Mouse (Mus musculus) retina, embryonic 14.5 days (tissue): ENCODE data around the gene Fut8.
"Not testable (repeated sequence)": the region's sequence is repeated elsewhere in the genome, so short reads cannot be mapped to it uniquely, and the experiment has no call there.

Experiments used
- DNase-seq: peaks from one replicate; pipeline ENCODE4 v3.0.0-alpha.2; 2015; ENCODE audit warnings: low spot score

The Fut8 gene

DNA sequence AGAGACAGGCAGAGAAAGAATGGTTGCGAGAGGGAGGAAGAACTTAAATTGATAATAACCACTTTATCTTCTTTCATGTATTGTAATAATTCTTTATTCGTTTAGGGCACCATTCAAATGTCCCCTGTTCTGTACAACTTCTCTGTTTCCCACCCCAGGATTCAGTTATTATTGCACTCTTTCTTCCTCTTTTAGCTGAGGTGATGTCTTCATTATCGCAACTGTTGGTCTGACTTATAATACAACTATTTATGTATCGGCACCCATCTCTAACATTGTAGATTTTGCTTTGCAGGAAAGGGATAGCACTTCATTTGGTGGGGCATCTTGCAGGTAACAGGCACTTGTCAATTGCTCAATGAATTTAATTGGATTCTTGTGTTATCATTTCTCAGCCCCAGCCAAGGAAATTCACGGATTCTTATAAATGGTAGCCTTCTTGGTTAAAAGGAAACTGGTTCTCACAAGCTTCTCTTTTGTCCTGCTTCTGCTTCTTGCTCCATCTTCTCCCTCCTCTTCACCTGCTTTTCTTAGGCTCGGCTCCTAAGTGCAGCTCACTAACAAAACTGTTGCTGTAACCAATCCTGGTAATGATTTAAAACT, 15.6 kb upstream of the Fut8 start:
- DNase-seq, result no peak

DNA sequence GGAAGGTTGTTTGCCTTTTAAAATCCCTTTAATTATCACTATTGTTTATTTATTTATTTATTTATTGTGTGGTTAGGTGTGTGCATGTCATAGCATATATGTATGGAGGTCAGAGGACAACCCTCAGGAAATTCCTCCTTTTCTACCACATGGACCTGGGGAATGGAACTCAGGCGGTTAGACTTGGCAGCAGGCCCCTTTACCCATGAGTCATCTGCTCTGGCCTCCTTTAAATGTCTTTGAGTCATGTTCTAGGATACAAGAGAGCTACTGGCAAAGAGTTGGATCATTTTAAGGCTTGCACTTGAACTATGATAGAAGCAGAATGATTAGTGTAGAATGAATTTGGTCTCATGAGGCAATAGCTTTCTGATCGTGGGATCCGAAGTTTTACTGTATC, 14.3 kb upstream of the Fut8 start:
- DNase-seq, result no peak

DNA sequence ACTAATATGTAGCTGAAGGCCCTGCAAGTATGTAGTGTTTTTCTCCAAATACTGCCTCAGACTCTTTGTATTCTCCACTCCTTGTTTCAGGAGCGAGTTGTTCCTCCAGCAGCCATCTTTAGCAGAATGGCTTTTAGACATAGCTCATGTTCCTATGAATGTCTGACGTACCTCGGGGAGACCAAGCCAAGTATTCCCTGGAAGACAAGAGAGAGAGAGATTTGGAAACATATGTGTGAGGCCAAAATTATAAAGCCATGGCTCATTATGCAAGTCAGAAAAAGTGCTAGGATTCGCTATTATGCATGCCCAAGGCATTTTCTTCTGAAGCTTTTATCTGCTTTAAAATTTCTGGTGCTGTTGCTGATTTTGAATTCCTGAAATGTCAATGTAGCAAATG, 13.8 kb upstream of the Fut8 start:
- DNase-seq, result no peak

DNA sequence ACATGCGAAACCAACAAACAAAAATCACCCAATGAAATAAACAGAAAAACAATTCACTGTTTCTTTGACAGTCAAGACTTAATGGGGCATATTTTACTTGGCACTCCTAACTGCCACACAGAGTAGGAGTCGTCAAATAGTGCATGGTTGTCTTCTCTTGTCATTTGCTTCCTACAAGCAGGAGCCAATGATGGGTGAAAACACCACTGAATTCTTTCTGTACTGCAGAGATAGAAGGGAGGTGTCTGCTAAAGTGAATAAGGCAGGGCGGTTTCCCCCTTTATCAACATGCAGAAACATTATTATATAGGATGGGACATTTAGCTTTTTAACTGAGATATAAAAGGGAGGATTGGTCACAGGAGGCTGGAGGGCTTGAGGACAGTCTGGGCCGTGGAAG, 13.0 kb upstream of the Fut8 start:
- no peak for DNase-seq

DNA sequence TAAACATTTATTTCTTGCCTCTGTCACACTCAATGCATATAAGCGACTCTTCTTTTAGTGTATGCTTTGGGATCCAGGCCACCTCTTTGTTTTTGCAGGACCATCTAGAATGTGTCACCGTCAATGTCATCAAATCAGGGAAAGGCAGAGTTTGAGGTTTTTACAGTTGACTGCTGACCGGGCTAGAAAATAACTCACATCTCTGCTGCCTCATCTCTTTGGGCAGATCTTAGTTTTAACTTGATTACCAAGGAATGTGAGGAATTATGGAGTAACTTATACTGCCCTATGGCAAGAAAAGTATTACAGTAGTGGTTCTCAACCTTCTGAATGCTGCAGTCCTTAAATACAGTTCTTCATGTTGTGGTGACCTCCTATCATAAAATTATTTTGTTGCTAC, 12.2 kb upstream of the Fut8 start:
- DNase-seq, result no peak

DNA sequence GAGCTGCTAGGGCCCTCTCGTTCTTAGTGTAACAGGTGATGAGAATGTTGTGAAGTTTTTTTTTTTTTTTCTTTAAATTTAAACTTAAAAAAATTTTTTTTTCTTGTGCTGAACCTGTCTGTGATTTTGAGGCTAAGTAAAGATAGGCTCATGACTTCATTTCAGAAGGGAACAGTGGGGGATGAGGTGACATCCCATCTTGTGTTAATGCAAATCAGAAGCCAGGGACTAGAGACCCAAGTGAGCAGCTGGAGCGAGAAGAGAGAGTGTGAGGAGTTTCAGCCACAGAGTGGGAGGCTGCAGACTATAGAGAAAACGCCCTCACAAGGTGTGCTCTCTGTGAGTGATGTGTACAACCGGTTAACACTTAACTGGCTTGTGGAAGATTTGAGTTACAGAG, 2.0 kb upstream of the Fut8 start:
- no peak for DNase-seq

DNA sequence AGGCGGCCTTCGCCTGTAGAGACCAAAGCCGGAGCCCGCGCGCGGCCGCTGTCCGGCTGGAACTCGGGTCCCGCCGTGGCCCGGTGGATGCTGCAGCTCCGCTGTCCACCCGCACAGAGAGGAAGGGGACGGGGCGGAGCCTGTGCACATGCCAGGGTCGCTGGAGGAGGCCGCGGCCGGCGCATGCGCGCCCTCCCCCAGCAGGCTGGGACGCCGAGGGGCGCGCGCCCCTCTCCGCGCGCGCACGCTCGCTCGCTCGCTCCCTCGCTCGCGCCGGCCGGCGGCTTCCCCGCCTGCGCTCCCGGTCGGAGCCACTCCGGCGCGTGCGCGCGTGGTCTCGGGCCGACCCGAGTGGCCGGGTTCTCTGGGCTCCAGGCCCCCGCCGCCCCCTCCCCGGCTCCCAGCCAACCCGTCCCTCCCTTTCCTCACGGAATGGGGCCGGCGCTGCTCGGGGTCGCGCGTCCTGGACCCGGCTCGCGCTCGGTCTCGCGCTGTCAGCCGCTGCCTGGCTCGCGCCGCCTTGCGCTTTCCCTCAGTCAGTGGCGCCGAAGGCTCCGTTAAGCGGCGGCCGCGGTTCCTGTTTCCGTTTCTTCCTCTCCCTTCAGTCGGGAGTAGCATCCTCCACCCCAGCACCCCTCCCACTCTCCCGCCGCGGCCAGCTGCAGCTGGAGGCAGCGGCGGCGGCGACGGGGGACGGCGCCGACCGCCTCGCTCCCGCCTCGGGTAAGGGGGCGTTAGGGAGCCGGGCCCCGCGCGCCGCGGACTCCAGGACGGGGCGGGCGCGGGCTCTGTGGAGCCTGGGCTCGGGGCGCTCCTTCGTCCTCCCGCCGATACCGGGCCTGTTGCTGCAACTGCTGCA, 835 bp downstream of the Fut8 start:
- peak; percentile 94 for DNase-seq

DNA sequence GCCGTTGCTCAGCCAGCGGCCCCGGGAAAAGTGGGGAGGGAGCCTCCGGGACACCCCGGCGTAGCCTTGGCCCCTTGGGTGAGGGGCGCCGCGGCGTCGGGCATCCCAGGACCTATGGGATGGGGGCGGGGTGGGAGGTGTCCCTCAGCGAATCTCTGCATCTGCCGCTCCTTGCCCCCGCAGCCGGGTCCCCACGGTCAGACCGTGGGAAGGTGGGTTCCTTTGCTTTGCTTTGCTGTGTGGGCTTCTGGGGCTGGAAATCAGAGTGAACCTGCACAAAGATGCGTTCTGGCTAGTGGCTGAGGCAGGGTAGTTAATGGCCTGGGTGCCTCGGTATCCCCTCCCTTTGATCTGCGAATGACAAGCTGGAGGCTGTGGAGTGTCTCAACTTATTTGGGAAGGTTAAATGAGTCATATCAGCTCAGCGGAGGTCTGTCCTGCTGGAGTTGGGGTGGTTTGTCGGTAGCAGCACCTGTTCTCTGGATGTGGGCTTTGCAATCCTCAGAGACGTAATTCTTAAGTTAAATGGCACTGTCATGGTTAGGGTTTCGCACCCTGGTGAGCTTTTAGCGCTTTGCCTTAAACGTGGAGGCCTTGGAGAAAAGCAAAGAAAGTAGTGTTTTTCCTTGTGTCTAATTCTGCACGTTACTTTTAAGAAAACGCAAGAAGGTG, 1.6 kb downstream of the Fut8 start:
- DNase-seq, result no peak

DNA sequence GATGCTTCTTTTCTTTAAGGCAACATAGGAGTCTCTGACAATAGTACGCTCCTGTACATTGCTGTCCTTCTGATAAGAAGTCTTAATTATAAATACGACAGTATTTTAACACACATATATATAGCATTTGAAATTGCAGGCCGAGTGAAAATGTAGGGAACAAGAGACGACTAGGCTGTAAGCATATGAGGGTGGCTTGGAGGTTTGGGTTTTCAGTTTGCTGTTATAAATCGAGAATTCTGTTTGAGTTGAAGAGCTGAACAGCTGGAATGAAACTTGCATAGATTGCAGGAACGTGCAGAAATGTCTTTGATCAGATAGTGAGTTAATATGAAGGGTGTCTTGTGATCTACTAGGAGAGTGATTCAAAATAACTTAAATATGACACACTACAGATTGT, 2.4 kb downstream of the Fut8 start:
- no peak for DNase-seq

DNA sequence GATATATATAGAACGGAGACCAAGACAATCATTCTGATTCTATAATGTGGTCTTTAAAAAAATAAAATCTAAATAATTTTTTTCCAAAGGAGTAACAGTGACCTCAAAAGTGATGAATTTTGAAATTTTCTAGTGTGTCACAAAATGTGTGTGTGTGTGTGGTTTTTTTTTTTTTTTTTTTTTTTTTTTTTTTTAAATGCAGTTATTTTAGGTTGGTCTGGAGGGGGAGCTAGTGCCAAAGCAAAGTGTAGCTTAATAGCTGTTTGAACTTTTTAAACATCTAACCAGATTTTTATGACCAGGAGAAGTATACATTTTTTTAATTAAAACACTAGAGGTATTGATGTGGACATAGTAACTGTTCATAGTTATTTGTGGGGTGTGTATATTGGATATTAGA, 2.9 kb downstream of the Fut8 start:
- DNase-seq, result peak; percentile 59

DNA sequence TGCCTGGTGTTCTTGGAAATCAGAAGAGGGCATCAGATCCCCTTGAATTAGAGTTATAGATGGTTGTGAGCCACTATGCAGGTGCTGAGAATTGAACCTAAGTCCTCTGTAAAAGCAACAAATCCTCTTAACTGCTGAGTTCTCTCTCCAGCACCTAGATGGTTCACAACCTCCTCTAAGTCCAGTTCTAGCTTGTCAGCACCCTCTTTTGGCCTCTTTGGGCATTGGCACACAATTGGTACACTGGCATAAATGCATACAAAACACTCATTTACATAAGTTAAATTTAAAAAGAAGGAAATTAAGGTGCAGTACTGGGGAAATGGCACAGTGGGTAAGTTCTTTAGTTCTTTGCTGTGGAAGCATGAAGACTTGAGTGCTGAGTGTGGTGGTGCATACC, 24.7 kb downstream of the Fut8 start:
- no peak for DNase-seq

DNA sequence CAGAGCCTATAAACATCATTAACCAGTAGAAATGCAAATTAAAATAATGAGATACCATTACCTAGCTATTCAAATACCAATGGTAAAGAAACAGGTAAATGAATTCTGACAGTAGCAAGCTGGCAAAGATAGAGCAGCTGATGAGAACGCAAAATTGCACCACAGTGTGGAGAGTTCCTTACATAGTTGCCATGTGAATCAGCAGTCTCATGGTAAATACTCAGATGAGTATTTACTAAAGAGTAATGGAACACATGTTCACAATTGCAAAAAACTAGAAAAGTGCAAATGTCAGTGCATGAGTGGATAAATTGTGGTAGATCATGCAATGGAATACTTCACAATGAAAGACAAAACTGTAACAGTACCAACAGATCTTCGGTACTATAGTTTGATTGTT, 25.9 kb downstream of the Fut8 start:
- DNase-seq, result no peak

DNA sequence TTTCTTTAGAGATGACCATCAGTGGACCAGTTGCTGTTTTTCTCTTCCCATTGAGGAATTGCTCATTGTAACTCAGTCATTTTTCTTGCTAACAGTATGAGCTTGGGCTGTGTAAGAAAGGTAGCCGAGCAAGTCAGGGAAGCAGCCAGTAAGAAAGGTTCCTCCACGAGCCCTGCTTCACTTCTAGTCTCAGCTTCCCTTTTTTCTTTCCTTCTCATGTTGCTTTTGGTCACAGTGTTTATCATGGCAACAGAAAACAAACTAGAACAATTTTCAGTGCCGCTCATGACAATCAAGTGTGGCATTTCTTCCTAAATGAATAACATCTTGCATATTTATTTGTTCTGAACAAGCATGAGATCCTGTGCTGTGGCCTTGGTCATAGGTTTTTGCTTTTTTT, 32.8 kb downstream of the Fut8 start:
- no peak for DNase-seq

DNA sequence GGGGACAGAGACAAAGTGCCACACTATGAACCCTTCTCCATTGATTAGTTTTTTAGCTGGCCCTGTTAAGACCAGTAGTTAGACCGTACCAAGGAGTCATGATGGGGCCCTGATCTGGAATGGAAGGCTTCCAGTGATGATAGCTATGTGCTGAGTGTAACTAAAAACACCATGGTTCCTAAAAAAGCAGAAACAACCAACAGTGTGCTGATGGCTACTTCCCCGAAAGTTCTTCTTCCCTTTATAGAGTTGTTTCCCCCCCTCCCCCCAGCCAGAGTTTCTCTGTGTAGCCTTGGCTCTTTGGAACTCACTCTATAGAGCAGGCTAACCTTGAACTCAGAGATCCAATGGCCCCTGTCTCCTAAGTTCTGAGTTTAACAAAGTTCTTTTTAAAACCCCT, 50.6 kb downstream of the Fut8 start:
- DNase-seq, result no peak

DNA sequence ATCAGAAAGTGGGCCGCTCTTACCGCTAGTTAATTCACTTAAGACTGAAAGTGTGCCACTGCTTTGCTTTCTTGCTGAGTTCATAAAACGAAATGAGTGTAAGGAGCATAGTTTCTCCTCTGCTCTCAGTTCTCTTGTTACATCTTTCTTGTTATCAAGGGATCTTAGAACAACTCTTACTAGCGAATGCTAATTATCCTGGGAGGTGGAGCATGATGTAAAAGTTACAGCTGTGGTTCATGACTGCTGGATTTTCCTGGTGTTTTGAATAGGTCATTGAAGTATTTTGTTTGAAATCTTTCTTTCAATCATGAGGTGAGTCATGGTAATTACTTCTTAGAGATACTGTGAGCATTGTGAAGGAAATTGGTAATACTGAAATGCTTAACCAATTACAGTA, 53.1 kb downstream of the Fut8 start:
- no peak for DNase-seq

DNA sequence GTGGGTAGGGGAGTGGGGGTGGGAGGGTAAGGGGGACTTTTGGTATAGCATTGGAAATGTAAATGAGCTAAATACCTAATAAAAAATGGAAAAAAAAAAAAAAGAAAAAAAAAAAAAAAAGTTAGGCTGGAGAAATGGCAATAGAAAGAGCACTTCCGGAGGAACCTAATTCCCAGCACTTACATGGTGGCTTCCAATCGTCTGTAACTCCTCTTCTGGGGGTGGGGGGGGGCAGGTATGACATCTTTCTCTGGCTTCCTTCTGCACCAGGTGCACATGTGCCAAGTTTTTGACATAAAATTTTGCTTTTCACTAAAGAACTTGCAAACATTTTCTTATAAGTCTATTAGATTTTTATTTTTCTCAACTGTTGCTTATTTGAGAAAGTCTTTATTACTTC, 53.9 kb downstream of the Fut8 start:
- not testable (repeated sequence) for DNase-seq

DNA sequence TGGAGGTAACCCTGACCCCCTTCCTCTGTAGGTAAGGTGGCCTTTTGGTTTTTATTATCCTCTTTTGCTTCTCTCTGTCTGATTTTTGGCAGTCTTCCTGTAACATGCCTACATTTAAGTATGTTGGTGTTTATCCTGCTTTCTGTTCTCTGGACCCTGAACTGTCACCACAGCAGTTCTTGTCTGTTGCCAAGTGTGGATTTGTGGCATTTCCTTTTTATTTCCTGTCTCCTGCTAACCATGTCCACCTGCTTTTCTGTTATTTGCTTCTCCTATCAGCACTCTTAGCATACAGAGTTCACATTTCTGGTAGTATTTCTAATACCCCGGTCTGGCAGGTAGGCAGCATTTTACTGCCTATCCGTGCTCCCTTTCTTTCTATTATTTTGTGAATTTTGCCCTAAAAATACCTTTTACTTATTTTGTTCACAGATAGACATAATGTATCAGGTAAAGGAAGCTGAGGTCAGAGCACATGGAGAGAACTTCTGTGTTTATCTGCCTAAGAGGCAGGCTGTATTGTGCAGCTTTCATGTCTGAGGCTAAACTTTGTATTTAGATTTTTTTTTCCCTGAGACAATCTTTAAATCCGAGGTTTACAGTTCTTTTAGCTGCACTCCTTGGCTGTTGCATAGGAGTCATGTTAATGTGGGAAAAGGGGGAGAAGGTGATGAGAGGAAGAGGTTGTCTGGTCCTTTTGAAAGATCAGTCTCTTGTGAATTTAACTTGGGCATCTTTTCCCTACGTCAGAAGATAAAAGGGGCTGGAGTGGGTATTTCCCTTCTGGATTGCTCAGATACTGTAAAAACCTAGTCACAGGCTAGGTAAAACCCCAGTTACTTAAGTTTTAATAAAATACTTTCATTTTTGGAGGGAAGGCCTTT, 54.7 kb downstream of the Fut8 start:
- DNase-seq, result no peak

DNA sequence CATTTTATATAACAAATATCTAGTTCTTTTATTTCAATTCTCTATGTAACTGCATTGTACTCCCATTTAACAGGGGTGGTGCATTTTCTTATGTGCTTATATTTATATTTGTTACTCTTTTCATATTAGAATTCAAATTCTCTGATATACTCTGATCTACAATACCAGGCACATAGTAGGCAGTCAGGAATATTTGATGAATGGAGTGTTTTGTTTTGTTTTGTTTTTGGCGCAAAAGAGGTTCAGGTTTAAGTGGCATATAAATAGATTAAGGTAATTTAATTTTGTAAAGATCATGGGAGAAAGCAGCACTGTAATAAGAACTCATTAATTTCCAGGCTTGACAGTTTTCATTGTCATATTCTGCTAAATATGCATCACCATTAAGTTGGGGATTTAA, 58.2 kb downstream of the Fut8 start:
- no peak for DNase-seq

DNA sequence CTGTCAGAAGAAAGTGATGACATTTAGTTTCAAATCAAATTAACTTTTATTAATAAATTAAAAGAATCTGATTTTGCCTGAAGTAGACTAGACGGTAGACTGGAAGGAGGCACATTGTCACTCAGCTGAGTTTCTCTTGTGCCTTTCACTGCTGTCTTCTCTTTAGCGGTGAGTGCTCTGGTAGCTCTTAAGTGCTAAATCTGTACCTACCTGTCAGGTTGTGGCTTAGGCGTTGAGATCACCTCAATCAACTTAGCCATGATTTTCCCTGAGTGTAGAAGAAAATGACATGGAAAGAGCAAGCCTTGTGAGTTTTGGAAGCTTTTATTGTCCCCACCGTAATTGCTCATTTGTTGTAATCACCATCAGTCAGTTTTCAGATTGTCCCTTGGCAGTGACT, 59.2 kb downstream of the Fut8 start:
- no peak for DNase-seq

DNA sequence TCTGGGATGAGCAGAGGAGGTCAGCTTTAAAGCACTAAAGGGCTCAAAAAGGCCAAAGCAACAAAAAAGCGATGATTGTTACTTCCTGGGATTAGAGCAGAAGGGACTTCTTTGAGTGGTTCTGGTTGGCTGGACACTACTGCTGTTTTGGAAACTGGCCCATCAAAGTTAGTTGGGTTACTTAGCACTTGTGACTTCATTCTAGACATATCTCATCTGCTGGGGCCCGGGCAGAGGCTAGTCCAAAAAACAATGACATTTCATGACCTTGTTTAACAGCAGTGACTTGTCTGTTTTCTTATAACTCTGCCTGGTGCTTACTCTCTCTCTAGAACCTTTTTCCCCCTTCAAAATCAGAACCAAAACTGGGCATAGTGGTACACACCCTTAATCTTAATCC, 59.9 kb downstream of the Fut8 start:
- DNase-seq, result no peak

DNA sequence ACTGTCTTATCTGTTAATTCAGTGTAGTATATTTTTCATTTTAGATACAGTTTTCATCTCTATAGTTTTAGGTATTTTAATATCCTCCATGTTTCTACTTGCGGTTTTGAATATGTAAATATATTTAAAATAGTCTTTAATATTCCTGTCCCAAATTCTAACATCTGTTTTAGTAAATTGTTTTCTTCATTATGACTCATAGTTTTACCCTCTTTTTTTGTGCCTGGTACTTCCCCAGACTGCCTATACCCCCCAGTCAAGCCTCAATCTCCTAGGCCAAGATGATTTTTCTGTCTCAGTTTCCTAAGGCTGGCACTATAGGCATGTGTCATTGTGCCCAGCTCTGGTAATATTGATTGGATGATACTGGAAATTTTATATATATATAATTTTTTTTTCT, 64.1 kb downstream of the Fut8 start:
- no peak for DNase-seq

DNA sequence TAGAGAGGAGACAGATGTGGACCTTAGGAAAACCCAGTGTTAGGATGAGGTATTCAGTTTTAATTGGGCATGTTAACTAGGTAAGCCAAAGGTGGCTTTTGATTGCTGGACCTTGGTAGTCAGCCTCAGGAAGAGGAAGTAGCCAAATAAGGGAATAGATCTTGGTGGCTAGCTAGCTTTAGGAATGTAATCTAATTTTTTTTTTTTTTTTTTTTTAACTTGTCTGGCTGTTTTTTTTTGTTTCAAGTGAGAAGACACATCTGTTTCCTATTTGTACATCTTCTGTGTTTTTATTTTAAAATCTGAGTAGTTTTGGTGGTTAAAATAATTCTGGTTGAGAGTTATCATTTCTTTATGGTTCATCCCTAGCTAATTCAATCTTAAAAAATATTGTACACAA, 65.4 kb downstream of the Fut8 start:
- DNase-seq, result no peak
